19 mouse cellular contexts compared by ENCODE assay signal in the genomic region with DNA sequence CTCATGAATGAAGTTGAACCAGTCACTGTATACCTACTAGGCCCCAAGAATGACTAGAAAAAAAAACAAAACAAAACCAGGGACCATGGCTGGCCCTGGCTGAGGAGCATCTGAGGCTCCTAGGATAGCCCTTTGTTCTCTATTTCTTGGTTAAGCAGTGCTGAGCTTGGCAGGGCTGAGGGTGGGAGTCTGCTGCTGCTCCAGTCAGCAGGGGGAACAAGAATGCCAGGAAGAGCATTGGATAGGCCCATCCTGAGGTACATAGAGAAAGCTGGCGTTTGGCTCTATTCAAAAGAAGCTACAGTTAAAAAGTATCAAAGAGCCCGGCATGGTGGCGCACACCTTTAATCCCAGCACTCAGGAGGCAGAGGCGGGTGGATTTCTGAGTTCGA. TPM values are rescaled to one million over a fixed set of nuclear protein-coding genes. Genes with fewer than 3 reads are reported as not detected.
A peak's percentile ranks its signal among the peaks of the same experiment; 100 is the strongest.
DNase-seq lines count a peak whose midpoint lies in the region; ATAC-seq and TF ChIP-seq lines count a peak whose summit lies in the region.
"Had no signal": no experiment of that assay in that cellular context is flagged by ENCODE, and none has a peak within 500 bp of the region (broad histone marks: within the 10 kb centered on the region; RNA-seq: fewer than 3 reads in every experiment).

No protein-coding gene starts in this region.

- no peaks in the 10 kb centered on the region; the same call in 1 of the 2 replicates for H3K4me1 ChIP-seq in heart, postnatal 0 days (ENCODE audit: control insufficient read depth, insufficient read depth)
- 0 out of 2 replicates have a peak, but pooled peaks cover 2% of the 10 kb centered on the region for H3K4me1 ChIP-seq in heart, embryonic 12.5 days (replicated peaks)
- H3K4me1 ChIP-seq in lung, embryonic 14.5 days (ENCODE audit: insufficient read depth): peaks cover 7% of the 10 kb centered on the region; the same call in 1 of the 2 replicates
- H3K4me1 ChIP-seq in lung, adult 2 months (ENCODE audit: control insufficient read depth, insufficient read depth, low read length): peaks cover 4% of the 10 kb centered on the region; the same call in 1 of the 2 replicates
- no peaks in the 10 kb centered on the region for H3K4me1 ChIP-seq in midbrain, embryonic 11.5 days (ENCODE audit: control insufficient read depth, insufficient read depth, low read length)
- H3K4me1 ChIP-seq in midbrain, embryonic 16.5 days (ENCODE audit: control insufficient read depth, insufficient read depth, low read length): no peaks in the 10 kb centered on the region
- H3K4me1 ChIP-seq: forebrain, embryonic 13.5 days; hindbrain, embryonic 15.5 days had no signal

- H3K36me3 ChIP-seq in heart, postnatal 0 days (replicated peaks; ENCODE audit: control insufficient read depth, insufficient read depth, low read length): no peaks in the 10 kb centered on the region
- H3K36me3 ChIP-seq in heart, embryonic 12.5 days: no peaks in the 10 kb centered on the region
- no peaks in the 10 kb centered on the region for H3K36me3 ChIP-seq in lung, embryonic 14.5 days (ENCODE audit: insufficient read depth)
- H3K36me3 ChIP-seq in midbrain, embryonic 11.5 days (ENCODE audit: control insufficient read depth, insufficient read depth, low read length): no peaks in the 10 kb centered on the region
- no peaks in the 10 kb centered on the region for H3K36me3 ChIP-seq in midbrain, embryonic 16.5 days (ENCODE audit: control insufficient read depth, insufficient read depth, low read length)
- H3K36me3 ChIP-seq: embryonic facial prominence, embryonic 13.5 days; heart, embryonic 15.5 days; hindbrain, embryonic 15.5 days had no signal

- no peak for TF ChIP-seq CTCF in heart, postnatal 0 days (IDR thresholded peaks at IDR 0.05; ENCODE audit: low read depth)
- no peak for TF ChIP-seq CTCF in lung, embryonic 14.5 days (IDR thresholded peaks at IDR 0.05; ENCODE audit: low read depth)
- no peak for TF ChIP-seq CTCF in lung, adult 2 months (IDR thresholded peaks at IDR 0.05; ENCODE audit: insufficient read depth, low read length)

- no peak overlapping the region for H3K4me3 ChIP-seq in heart, postnatal 0 days (ENCODE audit: low read depth, low read length)
- no peak overlapping the region for H3K4me3 ChIP-seq in heart, embryonic 12.5 days
- no peak overlapping the region for H3K4me3 ChIP-seq in lung, embryonic 14.5 days (ENCODE audit: low read depth, low read length)
- no peak overlapping the region for H3K4me3 ChIP-seq in lung, adult 2 months (replicated peaks; ENCODE audit: extremely low read depth, low read depth, low read length)
- no peak overlapping the region for H3K4me3 ChIP-seq in midbrain, embryonic 11.5 days (ENCODE audit: low read depth, low read length)
- no peak overlapping the region for H3K4me3 ChIP-seq in midbrain, embryonic 16.5 days (ENCODE audit: low read depth, low read length)
- H3K4me3 ChIP-seq: embryonic facial prominence, embryonic 13.5 days; forebrain, embryonic 13.5 days; heart, embryonic 15.5 days; hindbrain, embryonic 15.5 days had no signal

- ATAC-seq in heart, postnatal 0 days (ENCODE audit: insufficient read depth, low read depth): no peak
- ATAC-seq in heart, embryonic 12.5 days (ENCODE audit: insufficient number of reproducible peaks, low FRiP score): no peak
- peak; percentile 7; the same call in 1 of the 2 replicates for ATAC-seq in lung, embryonic 14.5 days (ENCODE audit: insufficient read depth)
- ATAC-seq in midbrain, embryonic 11.5 days (ENCODE audit: low FRiP score): no peak
- no peak for ATAC-seq in midbrain, embryonic 16.5 days
- 0 out of 2 replicates have a peak, but pooled peaks have one; percentile 12 for ATAC-seq in megakaryocyte, adult 5-6 weeks (ENCODE audit: poor library complexity, severe bottlenecking)
- ATAC-seq: forebrain, embryonic 13.5 days; forebrain, postnatal 0 days had no signal

- H3K27ac ChIP-seq in heart, postnatal 0 days (ENCODE audit: low read depth): peak overlapping the region; percentile 35; the same call in 1 of the 2 replicates
- H3K27ac ChIP-seq in heart, embryonic 12.5 days (ENCODE audit: poor library complexity, severe bottlenecking): no peak overlapping the region
- H3K27ac ChIP-seq in lung, embryonic 14.5 days (ENCODE audit: low read depth): 0 out of 2 replicates have a peak overlapping the region, but pooled peaks have one; percentile 50
- H3K27ac ChIP-seq in midbrain, embryonic 11.5 days (ENCODE audit: low read depth, low read length): no peak overlapping the region
- H3K27ac ChIP-seq in midbrain, embryonic 16.5 days (ENCODE audit: low read length): no peak overlapping the region
- H3K27ac ChIP-seq: embryonic facial prominence, embryonic 13.5 days; forebrain, embryonic 13.5 days; heart, embryonic 15.5 days; hindbrain, embryonic 15.5 days had no signal

- no peak for DNase-seq in heart, postnatal 0 days (ENCODE audit: low spot score)
- DNase-seq in lung, embryonic 14.5 days: peak; percentile 13
- DNase-seq in lung, adult 2 months: no peak
- peak; percentile 33 for DNase-seq in midbrain, embryonic 11.5 days (ENCODE audit: low spot score, missing footprints)
- DNase-seq in cerebellum, adult 9-10 months: no peak
- DNase-seq: adrenal gland, adult 8-10 months; adrenal gland, postnatal 36 days; cerebellum, adult 11 months; cerebellum, adult 8-10 months; cerebellum, postnatal 36 days; forebrain, postnatal 0 days; gastrocnemius, postnatal 14 days had no signal

- WGBS in heart, postnatal 0 days: 77% methylated on average over 5 of the region's 5 CpGs
- 86% methylated on average over 5 of the region's 5 CpGs for WGBS in heart, embryonic 12.5 days
- WGBS in lung, embryonic 14.5 days: 85% methylated on average over 5 of the region's 5 CpGs
- 81% methylated on average over 5 of the region's 5 CpGs for WGBS in lung, adult 2 months
- WGBS in midbrain, embryonic 11.5 days: 94% methylated on average over 5 of the region's 5 CpGs
- WGBS in midbrain, embryonic 16.5 days: 92% methylated on average over 5 of the region's 5 CpGs

- H3K4me2 ChIP-seq in heart, postnatal 0 days (ENCODE audit: low read depth, low read length): no peak overlapping the region
- no peak overlapping the region for H3K4me2 ChIP-seq in heart, embryonic 12.5 days
- H3K4me2 ChIP-seq in lung, embryonic 14.5 days: no peak overlapping the region
- H3K4me2 ChIP-seq in midbrain, embryonic 11.5 days: no peak overlapping the region
- no peak overlapping the region for H3K4me2 ChIP-seq in midbrain, embryonic 16.5 days (ENCODE audit: low read length)
- H3K4me2 ChIP-seq: embryonic facial prominence, embryonic 13.5 days; forebrain, embryonic 13.5 days; heart, embryonic 15.5 days; hindbrain, embryonic 15.5 days had no signal

- no peak for TF ChIP-seq EP300 in heart, postnatal 0 days (IDR thresholded peaks at IDR 0.05; ENCODE audit: low read depth)

- no peak for TF ChIP-seq POLR2A in lung, adult 2 months (IDR thresholded peaks at IDR 0.05; ENCODE audit: borderline replicate concordance, extremely low read depth, low read depth, low read length)

- H3K9ac ChIP-seq in heart, postnatal 0 days (replicated peaks; ENCODE audit: low read depth, low read length): no peak overlapping the region
- no peak overlapping the region for H3K9ac ChIP-seq in heart, embryonic 12.5 days
- no peak overlapping the region for H3K9ac ChIP-seq in lung, embryonic 14.5 days
- no peak overlapping the region for H3K9ac ChIP-seq in midbrain, embryonic 11.5 days (ENCODE audit: low read length)
- no peak overlapping the region for H3K9ac ChIP-seq in midbrain, embryonic 16.5 days (ENCODE audit: low read depth, low read length)
- H3K9ac ChIP-seq: embryonic facial prominence, embryonic 13.5 days; forebrain, embryonic 13.5 days; forebrain, postnatal 0 days; heart, embryonic 15.5 days; hindbrain, embryonic 15.5 days had no signal

- no peaks in the 10 kb centered on the region for H3K27me3 ChIP-seq in heart, postnatal 0 days (ENCODE audit: control insufficient read depth, insufficient read depth, low read length)
- no peaks in the 10 kb centered on the region for H3K27me3 ChIP-seq in heart, embryonic 12.5 days (replicated peaks)
- no peaks in the 10 kb centered on the region for H3K27me3 ChIP-seq in lung, embryonic 14.5 days (ENCODE audit: insufficient read depth, low read length)
- H3K27me3 ChIP-seq in midbrain, embryonic 11.5 days (ENCODE audit: control insufficient read depth, insufficient read depth, low read length): no peaks in the 10 kb centered on the region
- no peaks in the 10 kb centered on the region for H3K27me3 ChIP-seq in midbrain, embryonic 16.5 days (ENCODE audit: control insufficient read depth, insufficient read depth, low read depth, low read length)
- H3K27me3 ChIP-seq: embryonic facial prominence, embryonic 13.5 days; forebrain, embryonic 13.5 days; heart, embryonic 15.5 days; hindbrain, embryonic 15.5 days had no signal

- no peaks in the 10 kb centered on the region for H3K9me3 ChIP-seq in heart, postnatal 0 days (replicated peaks; ENCODE audit: control insufficient read depth, low read length)
- peaks cover 4% of the 10 kb centered on the region for H3K9me3 ChIP-seq in heart, embryonic 12.5 days (replicated peaks)
- H3K9me3 ChIP-seq in lung, embryonic 14.5 days (ENCODE audit: low read depth, low read length): no peaks in the 10 kb centered on the region
- no peaks in the 10 kb centered on the region for H3K9me3 ChIP-seq in midbrain, embryonic 11.5 days (ENCODE audit: control insufficient read depth, low read length)
- H3K9me3 ChIP-seq in midbrain, embryonic 16.5 days (replicated peaks; ENCODE audit: control insufficient read depth, low read length, poor library complexity, severe bottlenecking): no peaks in the 10 kb centered on the region
- H3K9me3 ChIP-seq: embryonic facial prominence, embryonic 13.5 days; forebrain, embryonic 13.5 days; heart, embryonic 15.5 days; hindbrain, embryonic 15.5 days had no signal

RNA-seq across cellular contexts. Expression of gene Usp38, which starts 52.1 kb away (rescaled TPM):
- total RNA-seq in heart, postnatal 0 days (2014; rRNA removed; ENCODE audit: low replicate concordance): 32.0 and 33.5 TPM in 2 replicates
- 9.2 and 11.1 TPM in 2 replicates for polyA plus RNA-seq in heart, postnatal 0 days (2015; fragmentation: Nextera tagmentation; extraction: Ambion mirVana)
- 21.5 and 22.4 TPM in 2 replicates for polyA plus RNA-seq in heart, embryonic 12.5 days (2016; fragmentation: Nextera tagmentation; extraction: Ambion mirVana)
- 23.2 and 24.8 TPM in 2 replicates for polyA plus RNA-seq in lung, embryonic 14.5 days (2014; fragmentation: Nextera tagmentation; extraction: Ambion mirVana)
- polyA plus RNA-seq in lung, adult 2 months (2012; rRNA removed): 8.1 and 8.8 TPM in 2 replicates
- 31.5 and 34.5 TPM in 2 replicates for polyA plus RNA-seq in midbrain, embryonic 11.5 days (2014; fragmentation: Nextera tagmentation; extraction: Ambion mirVana)
- 16.5 and 19.0 TPM in 2 replicates for polyA plus RNA-seq in midbrain, embryonic 16.5 days (2015; fragmentation: Nextera tagmentation; extraction: Ambion mirVana)
- total RNA-seq in megakaryocyte, adult 5-6 weeks (2015): 30.0 and 32.1 TPM in 2 replicates
- 31.2 and 34.1 TPM in 2 replicates for total RNA-seq in megakaryocyte, adult 5-6 weeks (2017)

Comparison
In these comparisons a context has a peak if more than half of its experiments do, and no peak if none do; other contexts are left out.
1. DNase-seq: peak in lung, embryonic 14.5 days (single experiment) and midbrain, embryonic 11.5 days (single experiment); none in heart, postnatal 0 days (single experiment), lung, adult 2 months (single experiment) and cerebellum, adult 9-10 months (single experiment).
2. H3K27ac ChIP-seq: peak in heart, postnatal 0 days (single experiment) and lung, embryonic 14.5 days (single experiment); none in heart, embryonic 12.5 days (single experiment), midbrain, embryonic 11.5 days (single experiment) and midbrain, embryonic 16.5 days (single experiment).
3. ATAC-seq: peak in lung, embryonic 14.5 days (single experiment) and megakaryocyte, adult 5-6 weeks (single experiment); none in heart, postnatal 0 days (single experiment), heart, embryonic 12.5 days (single experiment), midbrain, embryonic 11.5 days (single experiment) and midbrain, embryonic 16.5 days (single experiment).